Mouse (Mus musculus) heart, postnatal 4 days (tissue): ENCODE measurements at regions not wholly inside any gene's neighbourhood (a gene's known extent, or its start where the extent isn't known, plus 50 kb on each side); places are given as distances from the start of the nearest gene placed in this dataset.

ENCODE experiments used
- DNase-seq: peaks from one replicate; pipeline ENCODE4 v3.0.0; 2021

- DNase-seq: no peak
Measured at GRCm38 (mm10) chr15:86737945-86738344, 523.7 kb downstream of the Tbc1d22a start.

- DNase-seq: no peak
Measured at GRCm38 (mm10) chr15:86738356-86738755, 524.1 kb downstream of the Tbc1d22a start.

- DNase-seq: no peak
Measured at GRCm38 (mm10) chr15:86738776-86739175, 524.5 kb downstream of the Tbc1d22a start.

GRCm38 (mm10) chr15:86751436-86752136 lies 537.3 kb downstream of the Tbc1d22a start:
- DNase-seq: peak; percentile 18

DNA sequence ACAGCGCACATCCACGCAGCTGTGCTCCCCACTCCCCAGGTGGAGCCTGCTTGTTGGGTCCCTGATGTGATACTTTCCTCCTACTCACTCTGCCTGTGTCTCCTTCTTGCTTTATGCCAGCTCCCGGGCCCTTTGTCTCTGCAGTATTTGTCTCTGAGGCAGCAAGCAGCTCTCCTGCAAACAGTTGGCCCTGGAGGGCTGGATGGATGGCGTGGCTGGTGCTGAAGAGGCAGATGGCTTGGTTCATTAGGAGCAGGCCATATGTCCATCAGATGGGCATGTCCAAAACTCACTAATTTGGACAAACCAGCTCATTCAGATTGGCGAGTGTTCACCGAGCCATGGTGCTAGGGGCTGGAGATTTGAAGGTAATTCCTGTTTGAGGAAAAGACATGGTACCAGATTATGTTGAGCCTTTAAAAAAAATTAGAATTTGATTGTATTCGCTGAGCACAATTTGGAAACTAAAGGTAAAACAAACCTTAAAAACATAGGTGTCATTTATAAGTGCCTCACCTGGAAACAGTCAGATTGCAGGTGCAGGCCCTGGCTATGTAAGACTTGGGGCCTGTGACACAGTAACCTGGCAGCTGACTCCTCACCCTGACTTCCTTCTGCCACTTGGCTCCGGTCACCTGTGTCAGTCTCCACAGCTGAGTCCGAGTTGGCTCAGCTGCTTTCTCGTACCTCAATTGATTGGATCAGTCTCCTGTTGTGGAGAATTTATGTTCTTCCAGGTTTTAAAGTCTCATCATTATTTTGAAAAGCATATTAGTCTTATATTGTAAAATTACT lies 549.5 kb downstream of the Tbc1d22a start:
- no peak for DNase-seq

DNA sequence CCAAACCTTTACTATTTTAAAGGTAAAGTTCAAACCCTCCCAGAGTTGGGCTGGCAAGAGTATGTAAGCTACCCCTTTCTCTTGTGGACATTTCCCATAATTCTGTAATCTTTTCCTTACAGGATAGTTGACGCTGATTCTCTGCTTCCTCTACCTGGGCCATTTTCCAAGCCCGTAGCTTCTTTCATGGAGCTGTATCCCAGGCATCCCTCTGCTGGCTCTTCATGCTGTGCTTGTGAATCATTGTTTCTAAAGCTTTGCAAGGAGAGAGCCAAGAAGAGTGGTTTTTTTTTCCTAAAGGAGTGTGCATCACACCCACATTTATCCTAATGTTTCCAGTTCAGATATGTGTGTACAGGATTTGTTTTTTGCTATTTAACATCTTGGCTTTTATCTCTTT lies 553.4 kb downstream of the Tbc1d22a start:
- no peak for DNase-seq

DNA sequence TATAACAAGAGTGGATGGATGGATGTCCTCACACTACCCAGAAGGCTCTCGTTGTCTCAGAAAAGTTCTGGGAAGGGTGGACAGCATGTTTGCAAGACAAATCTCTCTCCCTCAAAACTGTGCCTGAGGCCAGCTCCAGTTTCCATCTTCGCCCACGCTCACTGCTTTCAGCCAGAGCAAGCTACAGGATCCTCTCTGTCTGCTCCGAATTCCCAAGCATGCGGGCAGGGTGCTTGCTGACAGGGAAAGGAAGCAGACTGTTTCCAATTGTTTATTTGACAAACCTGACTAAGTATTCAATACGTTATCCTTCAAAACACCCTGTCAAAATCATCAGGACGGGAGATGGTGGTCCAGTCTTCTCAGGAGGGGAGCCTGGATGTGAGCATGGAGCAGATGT lies 558.8 kb downstream of the Tbc1d22a start:
- no peak for DNase-seq

GRCm38 (mm10) chr15:86777998-86778397 lies 563.7 kb downstream of the Tbc1d22a start:
- no peak for DNase-seq

DNA sequence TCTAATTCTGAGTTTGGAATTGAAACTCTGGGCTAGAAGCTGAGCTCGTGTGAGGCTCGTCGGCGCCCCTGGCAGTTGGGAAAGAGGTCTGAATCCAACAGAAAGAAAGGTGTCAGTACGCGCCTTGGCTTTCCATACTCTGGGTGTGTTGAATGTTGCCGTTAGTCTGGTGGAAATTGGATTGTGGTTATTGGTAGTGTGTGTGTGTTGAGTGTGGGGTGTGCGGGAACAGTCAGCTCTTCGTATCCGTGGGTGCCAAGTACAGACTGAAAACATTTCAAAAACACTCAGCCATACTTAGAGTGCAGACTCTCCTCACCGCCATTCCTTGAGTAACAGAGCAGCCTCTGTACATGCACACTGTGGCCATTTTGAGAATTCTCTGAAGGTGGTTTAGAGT lies 566.9 kb downstream of the Tbc1d22a start:
- DNase-seq: no peak

DNA sequence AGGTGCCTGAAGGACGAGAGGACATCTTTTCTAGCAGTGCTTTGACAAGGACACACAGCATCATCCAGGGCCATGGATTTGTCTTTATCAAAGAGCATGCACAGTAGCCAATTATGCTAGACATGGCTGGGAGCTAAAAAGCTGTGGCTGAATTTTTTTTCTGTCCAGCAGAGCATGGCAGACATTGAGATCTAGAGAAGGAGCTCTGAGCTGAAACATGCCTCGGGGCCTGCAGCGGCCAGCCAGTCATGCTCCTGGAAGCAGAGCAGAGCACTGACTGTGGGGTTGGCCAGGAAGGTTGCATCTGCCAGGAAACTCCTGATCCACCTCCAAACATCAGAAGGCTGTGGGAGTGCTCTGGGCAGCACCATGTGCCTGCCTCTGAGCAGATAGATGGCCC lies 580.5 kb downstream of the Tbc1d22a start:
- DNase-seq: no peak

GRCm38 (mm10) chr15:86798474-86799178 lies 584.4 kb downstream of the Tbc1d22a start:
- no peak for DNase-seq

DNA sequence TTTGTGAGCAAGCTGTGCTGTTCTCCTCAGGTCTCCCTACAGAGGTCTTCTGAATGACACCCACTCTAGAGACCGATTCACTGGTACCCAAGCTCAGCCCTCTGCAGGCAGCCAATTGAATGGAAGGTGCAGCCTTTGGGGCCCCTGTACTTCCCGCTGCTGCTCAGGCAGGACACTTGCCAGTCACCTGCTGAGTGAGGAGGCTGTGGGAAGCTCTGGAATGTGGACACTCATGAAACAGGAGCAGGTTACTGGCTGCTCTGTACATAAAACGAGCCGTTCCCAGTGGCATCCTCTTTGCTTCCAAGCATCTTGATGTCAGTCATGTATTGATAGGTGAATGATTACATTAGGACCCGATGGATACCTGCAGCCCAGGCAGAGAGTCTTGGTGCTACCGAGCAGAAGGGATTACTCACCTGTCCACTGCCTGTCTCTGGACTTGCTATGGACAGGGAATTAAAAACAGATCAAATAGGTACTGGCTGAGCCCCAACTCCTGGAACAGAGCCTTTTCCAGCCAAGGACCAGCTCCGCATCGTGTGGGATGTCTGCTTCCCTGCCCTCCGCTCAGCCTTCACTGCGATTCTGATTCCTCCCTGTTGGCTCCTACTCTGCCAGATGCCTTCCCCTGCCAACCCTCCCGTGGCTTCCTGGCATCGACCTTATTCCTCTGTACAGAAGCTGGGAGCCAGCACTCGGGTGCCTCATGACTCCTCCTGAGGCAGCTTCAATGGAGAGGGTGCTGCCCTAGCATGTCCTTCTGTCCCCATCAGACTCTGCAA lies 593.2 kb downstream of the Tbc1d22a start:
- DNase-seq: no peak

DNA sequence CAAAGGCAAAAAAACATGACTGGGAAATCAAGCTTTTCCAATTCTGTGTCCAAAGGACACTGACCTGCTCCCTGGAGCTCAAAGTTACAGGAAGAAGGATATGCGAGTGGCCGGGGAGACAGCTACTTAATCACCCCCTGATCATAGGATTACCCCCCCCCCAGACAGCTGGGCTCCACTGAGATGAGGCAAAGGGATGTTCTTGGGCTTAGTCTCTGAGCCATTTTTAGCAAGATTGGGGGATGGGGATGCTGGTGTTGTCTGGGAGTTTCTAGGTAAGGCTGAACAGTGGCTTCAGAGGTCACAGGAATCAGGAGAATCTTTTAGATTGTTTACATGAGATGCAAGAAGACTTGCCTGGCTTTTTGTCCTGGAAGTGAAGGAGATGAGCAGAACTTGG lies 597.6 kb downstream of the Tbc1d22a start:
- DNase-seq: no peak

GRCm38 (mm10) chr15:86814808-86815421 lies 600.7 kb downstream of the Tbc1d22a start:
- DNase-seq: no peak

DNA sequence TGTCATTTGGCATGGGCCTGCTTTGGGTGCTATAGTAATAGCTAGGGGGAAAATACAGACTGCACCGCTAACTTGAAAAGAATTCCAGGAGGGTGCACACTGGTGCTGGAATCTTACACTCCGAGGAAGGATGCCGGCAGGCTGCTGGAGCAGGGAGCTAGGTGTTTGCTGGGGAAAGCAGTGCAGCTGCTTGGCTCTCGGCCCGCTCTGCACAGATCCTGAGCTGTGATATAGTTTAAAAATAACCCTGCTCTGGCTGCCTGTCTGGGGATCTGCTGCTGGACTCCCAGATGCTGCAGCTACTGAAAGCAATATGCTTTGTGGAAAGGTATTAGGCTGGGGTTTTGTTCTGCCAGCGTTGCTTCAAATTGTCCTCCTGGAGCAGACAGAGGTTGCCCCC lies 621.7 kb downstream of the Tbc1d22a start:
- no peak for DNase-seq

GRCm38 (mm10) chr15:86852161-86852870 lies 638.1 kb downstream of the Tbc1d22a start:
- DNase-seq: no peak

DNA sequence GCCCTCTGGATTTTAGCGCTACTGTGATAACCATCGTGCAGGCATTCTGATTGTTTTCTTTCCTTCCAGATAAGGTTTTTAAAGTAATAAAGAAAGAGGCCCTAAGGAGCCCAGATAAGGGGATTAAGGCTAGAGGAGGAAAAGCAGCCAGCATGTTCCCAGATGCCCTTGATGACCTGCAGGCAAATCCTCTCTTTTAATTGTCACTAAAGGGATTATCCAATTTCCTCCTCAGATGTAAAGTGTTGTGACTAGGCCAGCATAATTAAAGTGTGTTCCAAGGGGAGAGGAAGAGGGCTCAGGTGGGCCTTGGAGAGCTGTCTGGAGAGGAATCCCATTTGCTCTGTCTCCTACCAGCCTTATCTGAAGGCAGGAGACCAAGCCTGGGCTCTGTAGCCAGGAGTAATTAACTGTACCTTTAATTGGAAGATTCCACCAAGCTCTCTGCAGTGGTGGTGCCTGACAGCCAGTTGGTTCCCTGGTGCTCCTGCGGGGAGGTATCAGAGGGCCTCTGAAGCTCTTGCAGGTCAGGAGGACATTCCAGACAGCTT lies 644.2 kb downstream of the Tbc1d22a start:
- DNase-seq: no peak

DNA sequence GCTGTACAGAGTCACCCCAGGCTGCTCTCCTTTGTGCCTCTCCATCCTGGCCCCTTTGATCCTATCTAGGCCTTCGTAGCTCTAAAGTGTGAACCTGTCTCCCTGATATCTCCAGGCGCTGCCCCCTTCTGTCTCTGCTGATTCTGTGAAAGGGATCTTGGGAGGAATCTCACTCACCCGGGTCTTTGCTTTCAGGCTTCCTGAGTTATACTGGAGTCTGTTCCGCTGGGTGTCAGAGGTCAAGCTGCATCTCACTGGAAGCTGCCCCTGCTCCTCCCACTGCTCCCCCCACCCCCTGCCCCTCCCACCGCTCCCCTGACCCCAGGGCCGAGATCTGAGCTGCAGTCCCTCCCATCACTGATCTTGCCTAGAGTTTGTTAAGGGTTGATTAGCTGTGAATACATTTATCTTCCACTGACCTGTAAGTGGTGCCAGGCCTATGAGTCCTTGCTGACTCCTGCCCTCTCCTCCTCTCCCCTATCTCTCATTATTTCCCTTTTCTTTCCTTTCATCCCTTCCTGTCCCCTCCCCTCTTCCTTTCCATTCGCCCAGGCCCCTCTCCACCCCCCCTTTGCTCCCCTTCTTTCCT lies 661.6 kb downstream of the Tbc1d22a start:
- DNase-seq: no peak

GRCm38 (mm10) chr15:86896974-86897373 lies 647.1 kb upstream of the Fam19a5 start:
- no peak for DNase-seq

DNA sequence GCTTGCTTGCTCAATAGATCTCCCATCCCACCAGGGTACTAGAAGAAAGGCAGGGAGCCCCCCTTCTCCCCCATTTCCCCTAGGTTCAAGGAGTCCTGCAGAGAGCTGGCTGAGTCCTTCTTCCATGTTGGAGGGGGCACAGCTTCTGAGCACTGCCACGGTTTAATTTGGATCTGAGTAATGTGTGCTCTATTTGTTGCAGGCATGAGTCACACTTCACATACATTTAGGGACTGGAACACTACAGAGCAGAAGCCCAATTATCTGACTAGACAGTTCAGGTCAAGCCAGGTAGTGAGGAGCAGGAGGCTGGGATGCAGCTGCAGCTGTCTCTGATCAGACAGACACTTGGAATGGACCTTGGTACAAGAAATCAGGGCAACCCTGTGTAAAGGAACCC lies 644.1 kb upstream of the Fam19a5 start:
- no peak for DNase-seq

DNA sequence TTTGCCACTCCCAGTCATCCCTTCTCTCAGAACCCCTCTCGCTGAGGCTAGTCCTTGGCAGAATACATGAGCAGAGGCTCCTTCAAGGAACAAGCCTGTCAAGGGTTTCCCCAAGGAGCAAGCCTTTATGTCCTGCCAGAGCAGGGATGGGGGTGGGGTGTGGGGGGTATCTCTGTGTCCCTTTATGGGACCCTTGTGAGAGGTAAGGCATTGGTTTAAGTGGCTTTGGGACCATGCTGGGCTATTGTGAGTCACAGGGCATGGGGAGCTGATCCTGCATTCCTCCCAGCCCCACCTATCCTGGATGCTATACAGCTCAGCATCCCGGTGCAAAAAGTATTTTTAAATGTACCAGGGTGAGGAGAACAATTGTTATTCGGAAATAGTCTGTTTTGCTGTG lies 641.1 kb upstream of the Fam19a5 start:
- no peak for DNase-seq
